Mouse (Mus musculus): ENCODE measurements around the gene Adcy1. TPM values are rescaled to one million over a fixed set of nuclear protein-coding genes. Genes with fewer than 3 reads are reported as not detected.
A peak's percentile ranks its signal among the peaks of the same experiment; 100 is the strongest.

Adcy1 gene
- polyA plus RNA-seq, 2 experiments = 1.8 to 3.1 TPM

DNA sequence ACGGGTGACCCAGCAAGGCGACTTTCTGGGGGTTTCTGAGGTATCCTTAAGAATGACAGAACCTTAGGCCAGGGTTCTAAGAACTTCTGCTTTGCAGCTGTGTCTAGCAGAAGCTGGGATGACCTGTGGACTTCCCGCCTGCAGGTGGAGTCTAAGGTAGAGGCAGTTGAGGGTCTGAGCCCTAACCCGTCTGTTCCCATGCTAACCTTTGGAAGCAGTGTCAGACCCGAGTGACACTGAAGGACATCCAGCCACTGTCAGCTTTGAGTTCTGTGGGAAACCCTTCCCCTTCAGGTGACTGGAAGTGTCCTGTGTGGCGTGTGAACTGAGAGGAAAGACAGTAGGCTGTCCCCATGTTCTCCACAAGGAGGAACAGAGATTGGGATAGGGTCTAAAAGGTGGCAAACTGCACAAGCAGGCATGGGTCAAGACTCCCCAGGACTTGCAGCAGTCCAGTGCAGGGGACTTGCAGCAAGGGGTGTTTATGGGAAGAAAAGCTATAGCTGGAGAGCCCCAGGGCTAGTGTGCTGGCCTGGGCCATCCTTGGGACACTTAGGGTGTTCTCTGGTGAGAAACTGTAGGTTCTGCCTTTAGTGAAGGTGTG, 8.5 kb upstream of the Adcy1 start:
- peaks cover 11% of the 10 kb centered on the region; the same call in 1 of the 2 replicates for H3K4me1 ChIP-seq (ENCODE audit: control insufficient read depth, insufficient read depth, low read length)
- no peak overlapping the region for H3K4me3 ChIP-seq (replicated peaks; ENCODE audit: low read length)
- no peaks in the 10 kb centered on the region for H3K9me3 ChIP-seq (ENCODE audit: control insufficient read depth, low read length)
- no peak overlapping the region for H3K27ac ChIP-seq (replicated peaks; ENCODE audit: low read depth, low read length)
- peaks cover 6% of the 10 kb centered on the region; the same call in 1 of the 2 replicates for H3K27me3 ChIP-seq (ENCODE audit: control insufficient read depth, insufficient read depth, low read length)
- DNase-seq (ENCODE audit: low spot score) = no peak
- TF ChIP-seq POLR2A (IDR thresholded peaks at IDR 0.05; ENCODE audit: borderline replicate concordance, extremely low read depth, insufficient read depth, insufficient read length) = no peak
- no peaks in the 10 kb centered on the region for H3K36me3 ChIP-seq (ENCODE audit: control insufficient read depth, insufficient read depth, low read length)
- no peak for ATAC-seq (ENCODE audit: low FRiP score, low read depth)
- H3K9ac ChIP-seq (ENCODE audit: low read depth, low read length, severe bottlenecking) = no peak overlapping the region
- WGBS = 84% methylated on average over 6 of the region's 6 CpGs
- H3K4me2 ChIP-seq (replicated peaks; ENCODE audit: low read depth, low read length, severe bottlenecking) = no peak overlapping the region

DNA sequence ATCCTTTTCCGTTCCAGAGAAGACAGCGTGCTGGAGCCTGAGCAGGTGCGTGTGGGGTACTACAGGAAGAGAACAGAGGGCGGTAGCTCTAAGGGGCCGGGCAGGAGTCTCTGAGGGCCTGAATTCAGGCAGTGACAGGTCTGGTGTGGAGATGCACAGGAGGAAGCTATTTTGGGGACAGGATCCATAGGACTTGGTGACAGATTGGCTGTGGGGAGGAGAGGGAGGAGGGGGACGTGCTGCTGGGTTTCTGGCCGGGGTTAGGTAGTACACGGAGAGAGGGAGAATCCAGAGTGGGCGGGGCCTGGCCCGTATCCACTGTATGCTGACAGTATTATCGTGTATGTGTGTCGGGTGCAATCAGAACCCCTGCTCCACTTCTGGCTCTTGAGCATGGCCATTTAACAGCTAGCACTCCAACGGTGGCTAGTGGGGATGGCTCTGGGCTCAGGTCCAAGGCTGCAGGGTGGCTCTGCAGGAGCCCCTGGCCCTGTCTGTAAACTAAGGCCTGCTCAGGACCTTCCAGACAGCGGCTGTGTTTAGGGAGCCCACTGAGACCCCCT, 7.8 kb upstream of the Adcy1 start:
- Histone ChIP-seq H3K4me1 (ENCODE audit: control insufficient read depth, insufficient read depth, low read length) (peaks cover 11% of the 10 kb centered on the region; the same call in 1 of the 2 replicates), H3K4me3 (replicated peaks; ENCODE audit: low read length) (no peak overlapping the region), H3K27me3 (ENCODE audit: control insufficient read depth, insufficient read depth, low read length) (peaks cover 11% of the 10 kb centered on the region), H3K36me3 (ENCODE audit: control insufficient read depth, insufficient read depth, low read length) (no peaks in the 10 kb centered on the region), H3K27ac (replicated peaks; ENCODE audit: low read depth, low read length) (no peak overlapping the region), H3K9ac (ENCODE audit: low read depth, low read length, severe bottlenecking) (peak overlapping the region; percentile 31; the same call in 1 of the 2 replicates), H3K9me3 (ENCODE audit: control insufficient read depth, low read length) (no peaks in the 10 kb centered on the region), H3K4me2 (replicated peaks; ENCODE audit: low read depth, low read length, severe bottlenecking) (peak overlapping the region; percentile 40)
- peak; percentile 35 for DNase-seq (ENCODE audit: low spot score)
- 18% methylated on average over 14 of the region's 14 CpGs for WGBS
- no peak for TF ChIP-seq POLR2A (IDR thresholded peaks at IDR 0.05; ENCODE audit: borderline replicate concordance, extremely low read depth, insufficient read depth, insufficient read length)
- peak; percentile 70 for ATAC-seq (ENCODE audit: low FRiP score, low read depth)

DNA sequence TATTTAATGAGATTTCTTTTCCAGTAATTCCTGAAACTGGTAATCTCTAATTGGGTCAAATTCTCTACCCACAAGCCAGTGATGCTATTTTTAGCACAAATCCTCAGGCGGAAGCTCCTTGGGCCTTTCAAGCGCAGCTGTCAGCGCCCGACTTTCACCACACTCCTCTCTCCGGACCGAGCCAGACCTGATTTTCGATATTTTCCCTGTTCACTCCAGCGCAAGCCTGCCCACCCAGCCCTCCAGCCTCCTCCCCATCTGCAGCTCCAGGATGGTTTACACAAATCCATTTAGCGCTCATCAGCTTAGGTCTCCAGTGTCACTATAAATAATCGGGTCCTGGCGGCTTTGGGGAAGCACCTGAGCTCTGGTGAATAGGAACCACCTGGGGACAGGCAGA, 7.2 kb upstream of the Adcy1 start:
- Histone ChIP-seq H3K9ac (ENCODE audit: low read depth, low read length, severe bottlenecking) (no peak overlapping the region), H3K4me1 (ENCODE audit: control insufficient read depth, insufficient read depth, low read length) (peaks cover 11% of the 10 kb centered on the region; the same call in 1 of the 2 replicates), H3K27ac (replicated peaks; ENCODE audit: low read depth, low read length) (no peak overlapping the region), H3K27me3 (ENCODE audit: control insufficient read depth, insufficient read depth, low read length) (peaks cover 15% of the 10 kb centered on the region), H3K4me2 (replicated peaks; ENCODE audit: low read depth, low read length, severe bottlenecking) (peak overlapping the region; percentile 40), H3K4me3 (replicated peaks; ENCODE audit: low read length) (no peak overlapping the region), H3K9me3 (ENCODE audit: control insufficient read depth, low read length) (no peaks in the 10 kb centered on the region), H3K36me3 (ENCODE audit: control insufficient read depth, insufficient read depth, low read length) (no peaks in the 10 kb centered on the region)
- TF ChIP-seq POLR2A (IDR thresholded peaks at IDR 0.05; ENCODE audit: borderline replicate concordance, extremely low read depth, insufficient read depth, insufficient read length) = no peak
- DNase-seq (ENCODE audit: low spot score) = peak; percentile 65
- ATAC-seq (ENCODE audit: low FRiP score, low read depth) = peak; percentile 48; the same call in 1 of the 2 replicates
- WGBS = 7% methylated on average over 11 of the region's 11 CpGs

DNA sequence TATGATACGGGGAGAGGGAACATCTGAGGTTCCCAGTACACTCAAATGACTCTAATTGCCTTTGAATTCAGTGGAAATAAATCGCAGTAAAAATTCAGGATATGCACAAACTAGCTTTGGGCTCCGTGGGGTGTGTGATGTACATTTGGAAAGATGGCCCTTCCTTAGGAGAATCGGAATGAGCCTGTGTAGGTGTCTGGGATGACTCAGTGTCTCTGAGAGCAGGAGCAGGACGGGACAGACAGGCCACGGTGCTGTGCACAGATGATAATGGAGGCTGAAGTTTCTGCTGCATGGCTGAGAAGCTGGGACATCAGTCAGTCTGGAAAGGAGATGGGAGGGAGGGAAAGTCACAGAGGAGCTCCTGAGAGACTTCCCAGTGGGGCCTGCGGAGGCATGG, 5.5 kb upstream of the Adcy1 start:
- TF ChIP-seq POLR2A (IDR thresholded peaks at IDR 0.05; ENCODE audit: borderline replicate concordance, extremely low read depth, insufficient read depth, insufficient read length) = no peak
- 80% methylated on average over 7 of the region's 7 CpGs for WGBS

DNA sequence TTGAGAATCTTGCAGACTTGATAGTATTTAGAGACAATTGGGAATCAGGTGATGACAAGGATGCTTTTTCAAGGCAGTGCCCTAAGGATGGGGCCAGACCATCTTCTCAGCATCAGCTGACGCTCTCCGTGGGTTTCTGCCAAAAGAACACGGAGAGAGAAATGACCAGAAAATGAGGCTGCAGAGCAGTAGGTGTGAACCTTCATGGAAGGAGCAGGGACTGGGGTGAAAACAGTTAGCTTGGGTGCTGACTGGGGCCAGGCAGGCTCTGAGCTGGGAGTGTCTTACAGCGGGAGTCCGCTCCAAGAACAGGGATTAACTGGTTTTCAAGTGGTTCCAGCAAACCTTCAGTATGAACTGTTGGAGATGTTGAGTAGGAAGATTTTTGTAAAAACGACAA, 1.3 kb upstream of the Adcy1 start:
- peaks cover 63% of the 10 kb centered on the region for H3K27me3 ChIP-seq (ENCODE audit: control insufficient read depth, insufficient read depth, low read length)
- peaks cover 14% of the 10 kb centered on the region for H3K4me1 ChIP-seq (ENCODE audit: control insufficient read depth, insufficient read depth, low read length)
- H3K9ac ChIP-seq (ENCODE audit: low read depth, low read length, severe bottlenecking) = no peak overlapping the region
- H3K27ac ChIP-seq (replicated peaks; ENCODE audit: low read depth, low read length) = no peak overlapping the region
- DNase-seq (ENCODE audit: low spot score) (no peak), ATAC-seq (ENCODE audit: low FRiP score, low read depth) (no peak)
- H3K4me2 ChIP-seq (replicated peaks; ENCODE audit: low read depth, low read length, severe bottlenecking) = no peak overlapping the region
- no peaks in the 10 kb centered on the region for H3K9me3 ChIP-seq (ENCODE audit: control insufficient read depth, low read length)
- no peak overlapping the region for H3K4me3 ChIP-seq (replicated peaks; ENCODE audit: low read length)
- WGBS = 39% methylated on average over 6 of the region's 6 CpGs
- no peaks in the 10 kb centered on the region for H3K36me3 ChIP-seq (ENCODE audit: control insufficient read depth, insufficient read depth, low read length)
- no peak for TF ChIP-seq POLR2A (IDR thresholded peaks at IDR 0.05; ENCODE audit: borderline replicate concordance, extremely low read depth, insufficient read depth, insufficient read length)

More for the DNA sequence above, 5.5 kb upstream of the Adcy1 start:
- H3K4me1 ChIP-seq (ENCODE audit: control insufficient read depth, insufficient read depth, low read length) = peaks cover 12% of the 10 kb centered on the region; the same call in 1 of the 2 replicates
- H3K27ac ChIP-seq (replicated peaks; ENCODE audit: low read depth, low read length) = no peak overlapping the region
- ATAC-seq (ENCODE audit: low FRiP score, low read depth) (no peak), DNase-seq (ENCODE audit: low spot score) (no peak)
- H3K4me2 ChIP-seq (replicated peaks; ENCODE audit: low read depth, low read length, severe bottlenecking) = no peak overlapping the region
- H3K9me3 ChIP-seq (ENCODE audit: control insufficient read depth, low read length) = no peaks in the 10 kb centered on the region
- no peaks in the 10 kb centered on the region for H3K36me3 ChIP-seq (ENCODE audit: control insufficient read depth, insufficient read depth, low read length)
- H3K27me3 ChIP-seq (ENCODE audit: control insufficient read depth, insufficient read depth, low read length) = peaks cover 31% of the 10 kb centered on the region
- no peak overlapping the region for H3K9ac ChIP-seq (ENCODE audit: low read depth, low read length, severe bottlenecking)
- H3K4me3 ChIP-seq (replicated peaks; ENCODE audit: low read length) = no peak overlapping the region
